Mouse (Mus musculus) splenic B cell, adult 2 months (primary cell): ENCODE data around the gene 2310022A10Rik.

Experiments
- DNase-seq: peaks from one replicate; pipeline ENCODE4 v3.0.0-alpha.2; 2011; ENCODE audit warnings: low read depth, low spot score
- H3K27me3 ChIP-seq: 2 replicates; pipeline ENCODE4 v1.6.1; 2012; ENCODE audit warnings: mild to moderate bottlenecking, low read length, moderate library complexity, mixed read lengths; ENCODE audit not compliant: control insufficient read depth, poor library complexity, insufficient read depth, severe bottlenecking
- H3K36me3 ChIP-seq: 2 replicates; pipeline ENCODE4 v1.6.1; 2012; ENCODE audit warnings: mild to moderate bottlenecking, low read length, moderate library complexity, mixed read lengths; ENCODE audit not compliant: control insufficient read depth, poor library complexity, insufficient read depth, severe bottlenecking

2310022A10Rik gene

GRCm38 (mm10) chr7:27552931-27553513 lies at the start of gene 2310022A10Rik, which contains the start of gene Pld3:
TSS of gene 2310022A10Rik (plus strand) at chr7:27553233.
TSS of gene Pld3 (minus strand) at chr7:27553218.
- Histone ChIP-seq H3K27me3 (no peaks in the 10 kb centered on the region), H3K36me3 (no peaks in the 10 kb centered on the region)
- DNase-seq, result peak; percentile 98

- DNase-seq, result peak; percentile 74
- no peaks in the 10 kb centered on the region for H3K27me3 ChIP-seq
- H3K36me3 ChIP-seq, result no peaks in the 10 kb centered on the region
These were observed 46.2 kb upstream of the 2310022A10Rik start for GRCm38 (mm10) chr7:27506765-27507370.

- DNase-seq, result peak; percentile 99
- H3K36me3 ChIP-seq, result no peaks in the 10 kb centered on the region
- H3K27me3 ChIP-seq, result no peaks in the 10 kb centered on the region
These were observed 45.1 kb upstream of the 2310022A10Rik start for GRCm38 (mm10) chr7:27507711-27508647.

- peak; percentile 84 for DNase-seq
- Histone ChIP-seq H3K36me3 (no peaks in the 10 kb centered on the region), H3K27me3 (no peaks in the 10 kb centered on the region)
These were observed 44.4 kb upstream of the 2310022A10Rik start for GRCm38 (mm10) chr7:27508648-27509005.

- H3K36me3 ChIP-seq, result no peaks in the 10 kb centered on the region
- H3K27me3 ChIP-seq, result no peaks in the 10 kb centered on the region
- DNase-seq, result no peak
These were observed 42.2 kb upstream of the 2310022A10Rik start for GRCm38 (mm10) chr7:27510809-27511208.

- Histone ChIP-seq H3K36me3 (no peaks in the 10 kb centered on the region), H3K27me3 (no peaks in the 10 kb centered on the region)
- DNase-seq, result no peak
These were observed 38.1 kb upstream of the 2310022A10Rik start for GRCm38 (mm10) chr7:27514961-27515360.

- no peak for DNase-seq
- Histone ChIP-seq H3K36me3 (no peaks in the 10 kb centered on the region), H3K27me3 (no peaks in the 10 kb centered on the region)
These were observed 34.7 kb upstream of the 2310022A10Rik start for GRCm38 (mm10) chr7:27518314-27518713.

- Histone ChIP-seq H3K27me3 (no peaks in the 10 kb centered on the region), H3K36me3 (no peaks in the 10 kb centered on the region)
- DNase-seq, result no peak
These were observed 32.9 kb upstream of the 2310022A10Rik start for GRCm38 (mm10) chr7:27520104-27520503.

- Histone ChIP-seq H3K27me3 (no peaks in the 10 kb centered on the region), H3K36me3 (no peaks in the 10 kb centered on the region)
- no peak for DNase-seq
These were observed 32.4 kb upstream of the 2310022A10Rik start for GRCm38 (mm10) chr7:27520599-27520998.

- Histone ChIP-seq H3K36me3 (no peaks in the 10 kb centered on the region), H3K27me3 (no peaks in the 10 kb centered on the region)
- no peak for DNase-seq
These were observed 30.1 kb upstream of the 2310022A10Rik start, which contains the start of gene Hipk4 for GRCm38 (mm10) chr7:27522967-27523366. TSS of gene Hipk4 (plus strand) at chr7:27523267.

- Histone ChIP-seq H3K27me3 (no peaks in the 10 kb centered on the region), H3K36me3 (no peaks in the 10 kb centered on the region)
- DNase-seq, result no peak
These were observed 29.2 kb upstream of the 2310022A10Rik start for GRCm38 (mm10) chr7:27523805-27524204.

- Histone ChIP-seq H3K36me3 (no peaks in the 10 kb centered on the region), H3K27me3 (no peaks in the 10 kb centered on the region)
- peak; percentile 87 for DNase-seq
These were observed 26.8 kb upstream of the 2310022A10Rik start for GRCm38 (mm10) chr7:27526039-27526827.

- no peak for DNase-seq
- Histone ChIP-seq H3K27me3 (no peaks in the 10 kb centered on the region), H3K36me3 (peaks cover 6% of the 10 kb centered on the region; the same call in 1 of the 2 replicates)
These were observed 24.0 kb upstream of the 2310022A10Rik start for GRCm38 (mm10) chr7:27529070-27529469.

GRCm38 (mm10) chr7:27530937-27531336 lies 22.1 kb upstream of the 2310022A10Rik start:
- no peak for DNase-seq
- H3K27me3 ChIP-seq, result no peaks in the 10 kb centered on the region
- peaks cover 11% of the 10 kb centered on the region for H3K36me3 ChIP-seq
